Mouse (Mus musculus): Measurements from ENCODE around the gene Cela1. TPM values are rescaled to one million over a fixed set of nuclear protein-coding genes. Genes with fewer than 3 reads are reported as not detected.

Gene Cela1
- polyA plus RNA-seq, 1 experiment from 2014 or later, result 1.9 TPM

DNA sequence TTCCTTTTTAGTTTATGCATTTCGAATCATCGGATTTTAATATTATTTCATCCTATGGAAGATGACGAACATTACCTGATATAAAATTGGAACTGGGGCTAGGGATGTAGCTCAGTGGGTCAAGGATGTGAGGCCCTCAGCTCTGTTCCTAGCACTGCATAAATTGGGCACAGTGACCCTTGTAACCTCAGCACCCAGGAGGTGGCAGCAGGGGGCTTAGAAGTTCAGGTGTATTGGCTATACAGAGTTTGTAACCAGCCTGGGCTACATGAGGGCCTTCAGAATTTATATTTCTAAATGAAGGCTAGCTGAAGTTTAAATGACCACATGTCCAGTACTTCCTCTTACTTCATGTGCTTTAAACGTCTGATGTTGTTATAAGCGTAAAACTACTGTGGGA, 33.7 kb upstream of the Cela1 start:
- H3K4me1 ChIP-seq, result no peaks in the 10 kb centered on the region
- no peak overlapping the region for H3K27ac ChIP-seq
- H3K36me3 ChIP-seq, result no peaks in the 10 kb centered on the region
- no peaks in the 10 kb centered on the region for H3K9me3 ChIP-seq (replicated peaks)
- H3K9ac ChIP-seq, result no peak overlapping the region
- 95% methylated on average over 5 of the region's 5 CpGs for WGBS
- no peak overlapping the region for H3K4me3 ChIP-seq
- H3K4me2 ChIP-seq (replicated peaks), result no peak overlapping the region
- no peak for ATAC-seq (ENCODE audit: low FRiP score)
- H3K27me3 ChIP-seq, result peaks cover 3% of the 10 kb centered on the region; the same call in 1 of the 2 replicates

DNA sequence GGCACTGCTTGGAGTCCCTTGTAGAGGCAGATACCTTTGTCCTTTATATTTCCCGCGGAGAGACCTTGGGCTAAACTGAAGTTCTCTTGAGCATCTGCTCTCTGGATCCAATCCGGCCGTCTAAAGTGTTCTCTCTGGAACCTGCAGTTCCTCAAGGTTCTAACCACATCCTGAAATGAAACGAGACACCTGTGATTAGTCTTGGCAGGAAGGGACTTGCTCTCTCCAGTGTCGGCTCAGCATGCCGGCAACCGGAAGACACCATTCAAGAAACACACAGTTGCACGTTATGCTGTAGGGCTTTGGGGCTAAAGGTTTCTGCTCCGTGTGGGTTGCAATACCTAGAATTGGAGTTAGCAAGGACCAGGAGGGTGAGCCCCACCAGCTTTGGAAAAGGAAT, 32.3 kb upstream of the Cela1 start:
- H3K4me3 ChIP-seq, result no peak overlapping the region

GRCm38 (mm10) chr15:100719217-100719616, 31.5 kb upstream of the Cela1 start:
- 93% methylated on average over 5 of the region's 5 CpGs for WGBS
- Histone ChIP-seq H3K4me3 (no peak overlapping the region), H3K9me3 (replicated peaks) (no peaks in the 10 kb centered on the region), H3K27ac (no peak overlapping the region), H3K36me3 (no peaks in the 10 kb centered on the region), H3K27me3 (no peaks in the 10 kb centered on the region; the same call in 1 of the 2 replicates), H3K4me2 (replicated peaks) (no peak overlapping the region), H3K9ac (no peak overlapping the region), H3K4me1 (no peaks in the 10 kb centered on the region)
- ATAC-seq (ENCODE audit: low FRiP score), result no peak

More for the DNA sequence above, 32.3 kb upstream of the Cela1 start:
- 93% methylated on average over 10 of the region's 10 CpGs for WGBS
- ATAC-seq (ENCODE audit: low FRiP score), result no peak
- Histone ChIP-seq H3K36me3 (no peaks in the 10 kb centered on the region), H3K9ac (no peak overlapping the region), H3K9me3 (replicated peaks) (no peaks in the 10 kb centered on the region), H3K4me2 (replicated peaks) (no peak overlapping the region), H3K4me1 (no peaks in the 10 kb centered on the region), H3K27me3 (peaks cover under 1% of the 10 kb centered on the region; the same call in 1 of the 2 replicates), H3K27ac (no peak overlapping the region)

GRCm38 (mm10) chr15:100718572-100718971, 30.9 kb upstream of the Cela1 start:
- Histone ChIP-seq H3K9ac (no peak overlapping the region), H3K4me2 (replicated peaks) (no peak overlapping the region), H3K36me3 (no peaks in the 10 kb centered on the region), H3K9me3 (replicated peaks) (no peaks in the 10 kb centered on the region), H3K4me3 (no peak overlapping the region), H3K27ac (no peak overlapping the region), H3K27me3 (no peaks in the 10 kb centered on the region), H3K4me1 (no peaks in the 10 kb centered on the region)
- WGBS, result 82% methylated on average over 11 of the region's 11 CpGs
- ATAC-seq (ENCODE audit: low FRiP score), result no peak

DNA sequence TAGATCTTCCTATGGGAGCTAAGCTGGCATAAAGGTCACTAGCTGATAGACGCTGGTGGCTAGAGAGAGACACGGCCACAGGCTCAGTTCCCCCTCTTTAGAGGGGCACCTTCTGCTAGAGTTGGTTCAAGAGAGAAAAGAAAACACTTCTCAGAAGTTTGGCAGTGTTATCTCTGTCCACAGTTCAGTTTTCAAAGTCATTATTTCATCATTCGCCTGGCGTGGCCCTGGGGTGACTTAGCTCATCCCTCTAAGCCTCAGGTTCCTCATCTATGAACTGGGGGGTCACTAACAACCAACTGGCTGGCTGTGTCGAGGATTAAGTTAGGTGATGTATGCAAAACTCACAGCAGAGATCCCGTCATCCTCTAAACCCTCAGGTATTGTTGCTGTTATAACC, 30.2 kb upstream of the Cela1 start:
- Histone ChIP-seq H3K27me3 (no peaks in the 10 kb centered on the region), H3K4me1 (no peaks in the 10 kb centered on the region), H3K27ac (no peak overlapping the region), H3K36me3 (no peaks in the 10 kb centered on the region), H3K9me3 (replicated peaks) (no peaks in the 10 kb centered on the region), H3K9ac (no peak overlapping the region), H3K4me3 (no peak overlapping the region), H3K4me2 (replicated peaks) (no peak overlapping the region)
- ATAC-seq (ENCODE audit: low FRiP score), result no peak
- 83% methylated on average over 6 of the region's 6 CpGs for WGBS

DNA sequence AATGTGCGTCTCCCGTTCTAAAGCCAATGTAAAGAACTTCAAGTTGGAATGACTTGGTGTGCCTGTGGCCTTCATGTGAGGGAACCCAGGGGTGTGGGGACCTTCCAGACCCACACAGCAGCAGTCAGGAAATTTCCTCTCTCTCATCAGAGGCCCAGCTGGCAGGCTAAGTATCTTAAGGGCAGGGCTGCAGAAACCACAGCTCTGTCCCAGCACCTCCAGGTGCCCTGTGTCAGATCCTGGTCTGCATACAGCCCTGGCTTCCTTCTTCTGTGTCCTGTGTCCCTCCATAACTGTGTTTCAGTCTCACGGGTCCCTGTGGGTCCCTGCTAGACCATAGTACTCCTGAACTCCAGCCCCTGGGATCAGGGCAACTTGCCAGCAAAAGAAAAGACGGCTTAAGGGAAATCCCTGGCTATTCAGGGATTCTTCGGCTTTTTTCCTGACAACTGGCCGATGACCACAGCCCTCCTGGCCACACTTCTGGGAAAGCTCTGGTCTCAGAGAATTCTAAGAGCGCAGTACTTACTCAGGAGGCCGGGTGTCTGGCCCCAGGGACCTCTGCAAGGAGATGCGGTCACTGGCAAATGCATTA, 27.8 kb upstream of the Cela1 start:
- no peaks in the 10 kb centered on the region for H3K4me1 ChIP-seq
- no peaks in the 10 kb centered on the region for H3K27me3 ChIP-seq
- H3K27ac ChIP-seq, result no peak overlapping the region
- H3K36me3 ChIP-seq, result no peaks in the 10 kb centered on the region
- WGBS, result 78% methylated on average over 9 of the region's 9 CpGs
- no peak for ATAC-seq (ENCODE audit: low FRiP score)
- no peaks in the 10 kb centered on the region for H3K9me3 ChIP-seq (replicated peaks)
- no peak overlapping the region for H3K9ac ChIP-seq
- H3K4me3 ChIP-seq, result no peak overlapping the region
- H3K4me2 ChIP-seq (replicated peaks), result no peak overlapping the region

DNA sequence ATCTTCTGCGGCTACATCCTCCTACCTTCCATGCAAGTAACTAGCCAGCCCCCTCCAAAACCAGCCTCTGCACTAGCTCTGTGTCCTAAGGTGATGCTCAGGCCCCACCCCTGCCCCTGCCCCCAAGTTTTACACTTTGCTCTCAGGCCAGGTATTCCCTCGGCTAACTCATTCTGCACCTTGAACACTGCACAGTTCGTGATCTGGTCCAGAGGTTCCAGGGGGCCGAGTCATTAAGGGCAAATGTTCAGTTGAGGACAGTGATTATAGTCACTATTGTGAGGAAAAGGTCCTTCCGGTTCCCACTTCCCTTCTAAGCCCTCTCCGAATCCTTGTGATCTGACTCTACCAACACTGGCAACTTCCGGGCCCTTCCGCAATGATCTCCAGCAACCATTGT, 26.7 kb upstream of the Cela1 start:
- Histone ChIP-seq H3K9ac (no peak overlapping the region), H3K36me3 (no peaks in the 10 kb centered on the region), H3K4me1 (no peaks in the 10 kb centered on the region), H3K4me2 (replicated peaks) (no peak overlapping the region), H3K9me3 (replicated peaks) (no peaks in the 10 kb centered on the region), H3K27ac (no peak overlapping the region), H3K27me3 (no peaks in the 10 kb centered on the region), H3K4me3 (no peak overlapping the region)
- no peak for ATAC-seq (ENCODE audit: low FRiP score)
- 91% methylated on average over 8 of the region's 8 CpGs for WGBS

DNA sequence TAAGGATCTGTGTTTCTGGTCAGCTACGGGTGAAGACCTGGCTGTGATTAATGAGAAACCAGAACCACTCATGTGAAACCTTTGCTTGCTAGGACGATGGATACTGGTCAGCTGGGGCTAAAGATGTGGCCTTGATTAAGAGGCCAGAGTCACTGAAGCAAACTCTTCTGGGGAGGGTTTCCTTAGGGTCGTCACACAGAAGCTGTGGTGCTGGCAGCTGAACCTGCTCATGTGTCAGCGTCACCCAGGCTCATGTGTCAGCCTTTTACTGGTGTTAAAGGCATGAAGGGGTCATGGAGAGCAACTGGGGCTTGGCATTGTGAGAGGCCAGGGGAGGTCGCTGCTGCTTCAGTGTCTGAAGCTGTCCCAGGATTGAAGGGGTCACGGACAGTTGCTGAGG, 23.1 kb upstream of the Cela1 start:
- WGBS, result 48% methylated on average over 6 of the region's 6 CpGs
- H3K27ac ChIP-seq, result no peak overlapping the region
- H3K9ac ChIP-seq, result no peak overlapping the region
- H3K4me2 ChIP-seq (replicated peaks), result no peak overlapping the region
- H3K4me3 ChIP-seq, result no peak overlapping the region
- ATAC-seq (ENCODE audit: low FRiP score), result no peak
- H3K36me3 ChIP-seq, result no peaks in the 10 kb centered on the region
- H3K4me1 ChIP-seq, result no peaks in the 10 kb centered on the region
- no peaks in the 10 kb centered on the region for H3K27me3 ChIP-seq
- no peaks in the 10 kb centered on the region for H3K9me3 ChIP-seq (replicated peaks)

DNA sequence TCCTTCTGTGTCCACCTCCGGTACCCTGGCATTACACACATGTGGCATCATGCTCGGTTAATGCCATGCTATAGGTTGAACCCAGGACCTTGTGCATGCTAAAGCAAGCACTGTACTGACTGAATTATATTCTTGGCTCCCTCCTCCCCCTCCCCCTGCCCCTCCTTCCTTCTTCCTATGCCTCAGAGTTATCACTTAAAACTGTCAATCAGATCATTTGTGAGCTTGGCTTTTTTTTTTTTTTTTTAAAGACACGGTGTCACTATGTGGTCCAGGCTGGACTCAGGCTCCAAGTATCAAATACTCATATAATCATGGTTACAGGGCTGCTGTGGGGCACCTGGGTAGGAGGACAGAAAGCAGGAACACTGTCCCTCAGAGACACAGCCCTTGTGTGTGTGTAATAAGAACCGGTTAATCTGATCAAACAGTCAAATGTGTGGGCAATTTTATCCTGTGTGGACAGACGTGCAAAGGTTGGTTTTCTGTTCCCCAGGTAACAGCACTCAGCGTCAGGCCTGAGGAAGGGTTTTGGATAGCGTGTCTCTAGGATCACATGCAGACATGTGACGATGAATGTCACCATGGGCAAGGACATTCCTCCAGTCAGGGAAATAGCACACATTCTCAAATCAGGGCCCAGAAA, 20.8 kb upstream of the Cela1 start:
- H3K27ac ChIP-seq, result no peak overlapping the region
- peaks cover 13% of the 10 kb centered on the region for H3K27me3 ChIP-seq
- H3K4me2 ChIP-seq (replicated peaks), result no peak overlapping the region
- H3K4me1 ChIP-seq, result peaks cover 8% of the 10 kb centered on the region
- H3K4me3 ChIP-seq, result no peak overlapping the region
- WGBS, result 82% methylated on average over 8 of the region's 8 CpGs
- ATAC-seq (ENCODE audit: low FRiP score), result no peak
- H3K36me3 ChIP-seq, result no peaks in the 10 kb centered on the region
- H3K9ac ChIP-seq, result no peak overlapping the region
- no peaks in the 10 kb centered on the region for H3K9me3 ChIP-seq (replicated peaks)

GRCm38 (mm10) chr15:100706226-100706625, 18.5 kb upstream of the Cela1 start:
- Histone ChIP-seq H3K4me3 (no peak overlapping the region), H3K4me1 (peaks cover 9% of the 10 kb centered on the region), H3K27me3 (peaks cover 24% of the 10 kb centered on the region), H3K9ac (no peak overlapping the region), H3K36me3 (no peaks in the 10 kb centered on the region), H3K9me3 (replicated peaks) (no peaks in the 10 kb centered on the region), H3K4me2 (replicated peaks) (no peak overlapping the region), H3K27ac (no peak overlapping the region)
- no peak for ATAC-seq (ENCODE audit: low FRiP score)
- WGBS, result 69% methylated on average over 8 of the region's 8 CpGs

DNA sequence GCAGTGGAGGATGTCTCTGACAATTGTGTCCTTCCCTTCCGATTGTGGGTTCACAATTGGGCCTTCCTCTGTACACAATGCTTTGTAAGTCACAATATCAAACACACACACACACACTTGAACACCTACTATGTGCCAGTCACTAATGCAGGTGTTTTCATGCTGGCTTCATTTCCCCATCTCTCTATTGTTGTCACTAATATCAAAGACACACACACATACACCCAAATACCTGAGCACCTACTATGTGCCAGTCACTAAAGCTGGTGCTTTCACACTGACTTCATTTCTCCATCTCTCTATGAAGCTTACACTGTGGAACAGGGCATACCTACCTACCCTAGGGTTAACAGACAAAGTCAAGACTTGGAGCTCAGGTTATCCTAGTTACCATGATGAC, 17.7 kb upstream of the Cela1 start:
- 94% methylated on average over 1 of the region's 1 CpGs for WGBS
- Histone ChIP-seq H3K27ac (no peak overlapping the region), H3K4me2 (replicated peaks) (no peak overlapping the region), H3K27me3 (peaks cover 24% of the 10 kb centered on the region), H3K9me3 (replicated peaks) (no peaks in the 10 kb centered on the region), H3K9ac (no peak overlapping the region), H3K36me3 (no peaks in the 10 kb centered on the region), H3K4me3 (no peak overlapping the region), H3K4me1 (peaks cover 9% of the 10 kb centered on the region)
- no peak for ATAC-seq (ENCODE audit: low FRiP score)

DNA sequence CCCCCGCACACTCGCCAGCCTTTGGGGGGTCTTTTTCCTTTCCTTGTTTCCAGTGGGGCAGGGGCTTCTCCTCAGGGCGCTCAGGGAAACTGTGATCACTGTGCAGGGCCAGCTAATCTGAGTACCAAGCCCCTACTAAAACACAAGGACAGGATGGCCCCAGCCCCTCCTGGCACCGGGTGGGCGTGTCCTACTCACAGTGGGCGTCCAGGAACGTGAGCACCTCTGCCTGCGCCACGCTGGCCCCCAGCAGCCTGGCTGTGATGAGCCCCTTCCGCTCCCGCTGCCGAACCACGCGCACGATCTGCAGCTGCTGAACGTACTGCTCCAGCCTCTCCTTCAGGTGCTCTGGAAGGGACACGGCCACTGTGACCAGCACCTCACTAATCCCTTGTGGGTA, 16.2 kb upstream of the Cela1 start:
- H3K36me3 ChIP-seq, result no peaks in the 10 kb centered on the region
- H3K4me2 ChIP-seq (replicated peaks), result peak overlapping the region; percentile 32
- no peaks in the 10 kb centered on the region for H3K9me3 ChIP-seq (replicated peaks)
- H3K27ac ChIP-seq, result no peak overlapping the region
- H3K4me3 ChIP-seq, result no peak overlapping the region
- no peak overlapping the region for H3K9ac ChIP-seq
- ATAC-seq (ENCODE audit: low FRiP score), result no peak
- H3K27me3 ChIP-seq, result peaks cover 24% of the 10 kb centered on the region
- WGBS, result 11% methylated on average over 17 of the region's 17 CpGs
- H3K4me1 ChIP-seq, result peaks cover 9% of the 10 kb centered on the region

DNA sequence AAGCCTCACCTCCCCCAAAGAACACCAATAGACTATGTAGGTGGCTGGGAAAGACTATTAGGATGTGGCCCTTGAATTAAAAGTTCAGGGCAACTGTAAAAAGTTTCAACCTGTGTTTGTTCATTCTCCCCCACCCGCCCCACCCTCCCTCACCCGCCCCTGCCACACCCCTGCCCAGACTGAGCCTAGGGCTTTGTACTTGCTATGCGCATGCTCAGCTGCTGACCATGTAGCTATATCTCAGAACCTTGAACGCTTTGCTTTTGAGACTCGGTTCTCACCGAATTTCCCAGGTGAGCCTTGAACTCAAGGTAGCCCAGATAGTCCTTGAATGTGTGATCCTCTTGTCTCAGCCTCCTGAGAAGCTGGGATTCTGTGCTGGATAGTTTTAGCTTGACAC, 14.1 kb upstream of the Cela1 start:
- Histone ChIP-seq H3K36me3 (no peaks in the 10 kb centered on the region), H3K4me1 (peaks cover 9% of the 10 kb centered on the region), H3K4me2 (replicated peaks) (no peak overlapping the region), H3K4me3 (no peak overlapping the region), H3K9ac (no peak overlapping the region), H3K9me3 (replicated peaks) (no peaks in the 10 kb centered on the region), H3K27me3 (peaks cover 24% of the 10 kb centered on the region), H3K27ac (no peak overlapping the region)
- WGBS, result 75% methylated on average over 6 of the region's 6 CpGs
- ATAC-seq (ENCODE audit: low FRiP score), result no peak
